Mouse (Mus musculus) cerebellum, adult 11 months (tissue): ENCODE results near the gene Kcnk2.

Source experiments
- DNase-seq: peaks from one replicate; pipeline ENCODE4 v3.0.0; 2022

The Kcnk2 gene

GRCm38 (mm10) chr1:189209715-189210108 lies 192.4 kb downstream of the Kcnk2 start:
- DNase-seq = no peak

GRCm38 (mm10) chr1:189209029-189209714 lies 192.9 kb downstream of the Kcnk2 start:
- no peak for DNase-seq

DNA sequence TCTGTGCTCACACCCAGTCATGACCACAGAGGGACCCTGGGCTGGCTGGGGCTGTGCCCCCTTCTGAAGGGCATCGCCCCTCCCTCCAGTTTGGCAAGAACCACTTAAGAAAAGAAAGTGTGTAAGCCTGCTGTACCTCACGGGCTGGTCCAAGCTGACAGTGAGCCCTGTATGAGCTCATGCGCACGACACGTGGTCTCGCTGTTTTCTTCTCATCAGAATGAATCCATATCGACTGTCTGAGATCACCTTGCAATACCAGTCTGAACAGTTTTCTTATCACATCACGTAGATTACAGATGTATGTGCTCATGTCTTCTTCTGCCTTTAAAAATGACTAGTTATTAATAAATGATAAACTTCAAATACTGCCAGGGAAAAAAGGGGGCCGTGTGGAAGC lies 193.5 kb downstream of the Kcnk2 start:
- DNase-seq = no peak

DNA sequence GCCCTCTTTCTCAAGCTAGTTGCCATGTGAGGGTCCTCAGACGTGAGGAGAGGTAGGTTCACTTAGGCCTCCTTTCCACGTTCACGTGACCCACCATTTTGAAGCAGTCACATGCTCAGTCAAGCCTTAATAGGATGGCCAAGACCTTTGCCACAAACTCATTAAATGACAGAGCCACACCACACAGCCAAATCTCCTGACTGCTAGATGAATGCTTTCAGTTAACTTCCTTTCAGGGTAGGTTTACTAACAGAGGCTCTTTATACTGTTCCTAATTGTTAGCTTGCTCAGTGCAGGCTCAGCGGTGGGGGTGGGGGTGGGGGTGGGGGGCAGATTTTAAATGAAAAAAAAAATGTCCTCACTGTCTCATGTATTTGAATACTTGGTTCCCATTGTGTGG lies 206.3 kb downstream of the Kcnk2 start:
- no peak for DNase-seq

DNA sequence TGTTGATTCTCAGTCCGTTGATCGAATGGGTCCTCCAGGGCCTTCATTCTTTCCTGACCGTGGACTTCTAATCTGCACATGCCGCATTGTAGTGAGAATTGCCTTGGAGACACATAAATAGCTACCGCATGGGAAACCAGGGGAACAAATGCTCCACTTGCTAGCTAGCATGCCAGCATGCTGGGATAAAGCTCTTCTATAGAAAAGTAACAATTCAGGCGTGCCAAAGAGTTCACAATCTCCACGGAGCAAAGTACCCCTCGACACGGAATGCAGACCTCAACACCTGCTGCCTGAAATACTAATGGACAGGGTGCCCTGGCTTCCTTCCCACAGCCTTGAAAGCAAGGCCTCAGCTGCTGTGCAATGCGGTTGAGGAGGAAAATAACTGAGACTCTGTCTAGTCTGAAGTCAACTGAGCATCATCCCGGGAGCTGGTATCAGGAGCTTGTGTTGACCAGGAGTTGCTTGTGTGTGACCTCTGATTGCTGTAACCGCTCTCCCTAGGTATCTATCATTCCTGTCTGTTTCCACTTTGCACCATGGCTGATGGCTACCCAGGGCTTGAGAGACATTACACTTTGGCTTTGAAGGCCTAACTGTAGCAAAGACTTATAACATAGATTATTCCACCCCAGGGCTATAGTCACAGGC lies 214.2 kb downstream of the Kcnk2 start:
- DNase-seq = no peak

DNA sequence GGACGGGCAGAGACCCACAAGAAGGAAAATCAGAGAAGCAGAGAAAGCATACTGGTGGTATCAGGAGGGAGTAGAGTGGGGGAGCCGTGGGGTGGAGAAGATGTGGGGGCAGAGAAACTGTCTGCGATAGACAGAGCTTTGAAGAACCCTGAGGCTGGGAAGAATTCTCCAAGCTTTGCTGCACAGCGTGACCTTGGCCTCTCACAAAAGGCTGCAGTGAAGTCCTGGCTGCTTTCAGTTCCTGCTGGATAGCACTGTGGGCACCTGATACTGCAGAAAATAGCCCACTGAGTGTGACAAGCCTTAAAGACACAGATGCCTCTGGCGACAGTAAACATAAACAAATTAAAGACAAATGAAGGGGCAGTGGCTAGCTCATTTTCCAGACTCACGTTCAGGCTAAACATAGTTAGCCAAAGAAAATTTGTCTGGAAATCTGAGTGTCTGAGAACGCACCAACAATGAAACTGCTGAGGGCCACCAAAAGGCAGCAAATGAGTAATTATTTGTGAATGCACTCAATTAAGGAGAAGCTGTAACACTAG lies 216.8 kb downstream of the Kcnk2 start:
- no peak for DNase-seq

DNA sequence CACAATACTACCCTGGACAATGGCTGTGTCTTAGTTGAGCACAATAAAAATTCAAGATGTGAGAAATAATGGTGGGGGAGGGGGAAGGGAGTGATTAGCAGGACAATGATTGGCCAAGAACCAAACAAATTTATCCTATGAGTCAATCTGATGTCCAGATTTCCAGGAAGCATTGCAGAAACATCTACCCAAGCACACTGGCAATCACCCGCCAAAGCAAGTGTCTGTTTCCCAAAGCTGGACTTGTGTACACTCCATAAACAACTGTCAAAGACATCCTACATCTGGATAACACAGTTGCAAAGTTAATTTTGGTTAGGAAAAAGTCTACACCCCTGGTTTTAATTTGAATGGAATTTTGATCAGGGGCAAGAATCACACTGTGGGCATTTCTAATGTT lies 224.3 kb downstream of the Kcnk2 start:
- DNase-seq = no peak

- no peak for DNase-seq
Observed at GRCm38 (mm10) chr1:189173479-189173878, 228.6 kb downstream of the Kcnk2 start.

DNA sequence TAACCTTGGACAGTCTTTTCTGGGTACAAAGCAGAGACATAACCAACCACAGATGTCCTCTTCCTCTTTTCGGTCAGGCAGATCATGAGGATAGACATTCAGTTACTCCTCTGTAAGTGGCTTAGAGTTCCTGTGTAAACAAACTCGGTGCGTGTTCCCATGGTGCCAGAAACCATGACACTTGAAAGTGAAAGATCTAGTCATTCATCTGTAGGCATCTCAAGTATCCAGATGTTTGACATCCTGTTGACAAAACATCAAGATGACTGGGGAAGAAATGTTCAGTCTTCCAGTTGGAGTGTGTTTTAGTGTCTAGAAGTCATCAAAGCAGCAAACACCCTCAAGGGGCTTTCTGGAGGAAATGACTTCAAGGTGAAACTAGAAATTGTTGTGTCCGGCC lies 230.9 kb downstream of the Kcnk2 start:
- DNase-seq = no peak

- DNase-seq = no peak
Observed at GRCm38 (mm10) chr1:189165756-189166155, 236.3 kb downstream of the Kcnk2 start.

GRCm38 (mm10) chr1:189165141-189165540 lies 236.9 kb downstream of the Kcnk2 start:
- no peak for DNase-seq

- no peak for DNase-seq
Observed at GRCm38 (mm10) chr1:189164721-189165120, 237.4 kb downstream of the Kcnk2 start.

GRCm38 (mm10) chr1:189164241-189164640 lies 237.8 kb downstream of the Kcnk2 start:
- DNase-seq = no peak
